Mouse (Mus musculus): ENCODE data around the gene 2610528A11Rik.

DNA sequence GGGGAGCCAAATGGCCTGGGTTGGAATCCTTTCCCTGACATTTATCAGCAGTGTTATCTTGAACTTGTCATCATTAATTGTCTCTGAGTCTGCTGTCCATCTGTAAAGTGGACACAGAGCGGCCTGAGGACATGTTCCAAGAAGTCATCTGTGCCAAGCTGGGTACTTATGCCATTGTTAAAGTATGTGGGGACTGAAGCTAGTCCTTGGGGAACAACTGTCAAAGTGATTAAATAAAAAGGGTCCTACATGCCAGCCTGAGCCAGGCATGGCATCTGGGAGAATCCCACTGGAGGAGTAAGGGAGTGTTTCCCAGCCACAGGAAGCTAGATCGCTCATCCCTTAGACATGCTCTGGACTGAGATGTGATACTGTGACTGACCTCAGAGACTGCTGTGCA is 3.4 kb downstream of the 2610528A11Rik start:
- TF ChIP-seq CTCF (IDR thresholded peaks at IDR 0.05; ENCODE audit: borderline replicate concordance, insufficient read depth, low read depth, low read length) (no peak), POLR2A (IDR thresholded peaks at IDR 0.05; ENCODE audit: borderline replicate concordance, insufficient read depth, low read length) (no peak)

All from cerebellum, adult 2 months (tissue).